Mouse (Mus musculus) neural tube, embryonic 15.5 days (tissue): ENCODE measurements at regions not wholly inside any gene's neighbourhood (a gene's known extent, or its start where the extent isn't known, plus 50 kb on each side); places are given as distances from the start of the nearest gene placed in this dataset.

Experiments used
- ATAC-seq: fragments of 200-750 bp; cut with Nextera tagmentation; 2 replicates; pipeline ENCODE4 v1.8.0; 2017; ENCODE audit warnings: mild to moderate bottlenecking, moderate TSS enrichment, moderate library complexity; ENCODE audit not compliant: low FRiP score
- H3K27ac ChIP-seq: fragments of 300-500 bp; sonication (generic); replicated peaks from 2 replicates; pipeline ENCODE4 v1.5.1; 2015; ENCODE audit warnings: mild to moderate bottlenecking, inconsistent platforms
- H3K27me3 ChIP-seq: fragments of 300-500 bp; sonication (generic); replicated peaks from 2 replicates; pipeline ENCODE4 v1.6.1; 2015; ENCODE audit warnings: inconsistent platforms
- H3K36me3 ChIP-seq: fragments of 300-500 bp; sonication (generic); 2 replicates; pipeline ENCODE4 v1.6.1; 2015; ENCODE audit warnings: inconsistent platforms
- H3K4me1 ChIP-seq: fragments of 300-500 bp; sonication (generic); 2 replicates; pipeline ENCODE4 v1.6.1; 2015; ENCODE audit warnings: inconsistent platforms
- H3K4me2 ChIP-seq: fragments of 300-500 bp; sonication (generic); 2 replicates; pipeline ENCODE4 v1.6.1; 2015; ENCODE audit warnings: inconsistent platforms, mild to moderate bottlenecking, moderate library complexity
- H3K4me3 ChIP-seq: fragments of 300-500 bp; sonication (generic); replicated peaks from 2 replicates; pipeline ENCODE4 v1.5.1; 2015; ENCODE audit warnings: mild to moderate bottlenecking, inconsistent platforms
- H3K9ac ChIP-seq: fragments of 300-500 bp; sonication (generic); replicated peaks from 2 replicates; pipeline ENCODE4 v1.6.1; 2015; ENCODE audit warnings: mild to moderate bottlenecking, inconsistent platforms
- H3K9me3 ChIP-seq: fragments of 300-500 bp; sonication (generic); replicated peaks from 2 replicates; pipeline ENCODE4 v1.6.1; 2016; ENCODE audit warnings: inconsistent platforms
- WGBS: fragments of 180-500 bp; shearing (Covaris S2); methylation state at CpG from one replicate; pipeline ENCODE4 v1.1.7; 2015; ENCODE audit warnings: mixed read lengths; 5-methylcytosine and 5-hydroxymethylcytosine counted together

DNA sequence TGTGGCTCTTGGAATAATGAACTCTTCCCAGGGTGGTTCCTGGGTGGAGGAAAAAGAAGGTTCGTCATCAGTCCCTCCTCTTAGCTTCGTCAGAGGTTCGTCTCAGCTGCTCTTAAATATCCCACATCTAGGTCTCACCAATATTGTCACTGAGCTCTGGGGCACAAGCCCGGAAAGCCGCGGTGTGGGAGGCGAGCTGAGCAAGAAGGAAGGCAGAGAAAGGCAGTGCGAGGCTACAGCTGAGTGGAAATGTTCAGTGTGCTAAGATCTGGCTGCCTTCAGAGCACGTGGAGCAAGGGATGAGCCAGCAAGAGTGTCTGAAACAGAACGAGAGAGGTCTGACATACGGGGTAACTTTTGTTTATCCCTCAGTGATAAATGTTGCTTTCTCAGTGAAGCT, 523.7 kb upstream of the Fbxo33 start:
- H3K4me2 ChIP-seq, result no peak overlapping the region
- no peak overlapping the region for H3K27ac ChIP-seq
- no peak for ATAC-seq
- H3K4me1 ChIP-seq, result no peaks in the 10 kb centered on the region
- H3K9ac ChIP-seq, result no peak overlapping the region
- no peaks in the 10 kb centered on the region for H3K36me3 ChIP-seq
- H3K27me3 ChIP-seq, result no peaks in the 10 kb centered on the region
- H3K9me3 ChIP-seq, result no peaks in the 10 kb centered on the region
- 85% methylated on average over 11 of the region's 11 CpGs for WGBS
- H3K4me3 ChIP-seq, result no peak overlapping the region

GRCm38 (mm10) chr12:59724951-59725350, 505.4 kb upstream of the Fbxo33 start:
- Histone ChIP-seq H3K27ac (no peak overlapping the region), H3K4me2 (no peak overlapping the region), H3K9me3 (no peaks in the 10 kb centered on the region), H3K4me3 (no peak overlapping the region), H3K36me3 (no peaks in the 10 kb centered on the region), H3K9ac (no peak overlapping the region), H3K4me1 (no peaks in the 10 kb centered on the region), H3K27me3 (no peaks in the 10 kb centered on the region)
- ATAC-seq, result no peak
- WGBS, result 91% methylated on average over 1 of the region's 1 CpGs

GRCm38 (mm10) chr12:59722471-59723182, 503.1 kb upstream of the Fbxo33 start:
- Histone ChIP-seq H3K9me3 (no peaks in the 10 kb centered on the region), H3K4me3 (no peak overlapping the region), H3K27ac (no peak overlapping the region), H3K9ac (no peak overlapping the region), H3K4me1 (no peaks in the 10 kb centered on the region), H3K27me3 (no peaks in the 10 kb centered on the region), H3K36me3 (no peaks in the 10 kb centered on the region), H3K4me2 (no peak overlapping the region)
- ATAC-seq, result no peak
- 81% methylated on average over 6 of the region's 6 CpGs for WGBS

DNA sequence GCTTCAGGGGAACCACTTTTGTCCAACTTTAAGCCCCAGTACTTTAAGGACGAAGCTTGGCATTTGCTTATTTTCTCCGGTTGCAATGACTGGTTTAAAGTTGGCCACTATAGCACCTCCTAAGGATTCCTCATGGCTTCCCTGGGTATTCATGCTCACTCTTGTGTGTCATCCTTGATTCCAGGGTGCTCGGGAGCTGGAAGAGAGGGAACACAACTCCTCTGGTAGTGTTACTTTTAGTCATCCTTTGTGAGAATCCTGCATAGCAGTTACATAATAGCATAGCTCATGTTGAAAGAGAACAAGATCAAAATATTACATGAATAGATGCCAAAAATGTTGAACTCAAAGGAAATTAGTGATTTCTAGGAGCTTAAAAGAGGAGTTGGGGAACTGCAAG, 493.7 kb upstream of the Fbxo33 start:
- Histone ChIP-seq H3K27ac (no peak overlapping the region), H3K4me1 (no peaks in the 10 kb centered on the region), H3K36me3 (no peaks in the 10 kb centered on the region), H3K9ac (no peak overlapping the region), H3K4me3 (no peak overlapping the region), H3K4me2 (no peak overlapping the region), H3K9me3 (no peaks in the 10 kb centered on the region), H3K27me3 (no peaks in the 10 kb centered on the region)
- no peak for ATAC-seq
- 86% methylated on average over 3 of the region's 3 CpGs for WGBS

GRCm38 (mm10) chr12:59683235-59683634, 463.7 kb upstream of the Fbxo33 start:
- Histone ChIP-seq H3K4me3 (no peak overlapping the region), H3K9me3 (no peaks in the 10 kb centered on the region), H3K27me3 (no peaks in the 10 kb centered on the region), H3K9ac (no peak overlapping the region), H3K27ac (no peak overlapping the region), H3K4me2 (no peak overlapping the region), H3K4me1 (no peaks in the 10 kb centered on the region), H3K36me3 (no peaks in the 10 kb centered on the region)
- ATAC-seq, result no peak
- 88% methylated on average over 2 of the region's 2 CpGs for WGBS

DNA sequence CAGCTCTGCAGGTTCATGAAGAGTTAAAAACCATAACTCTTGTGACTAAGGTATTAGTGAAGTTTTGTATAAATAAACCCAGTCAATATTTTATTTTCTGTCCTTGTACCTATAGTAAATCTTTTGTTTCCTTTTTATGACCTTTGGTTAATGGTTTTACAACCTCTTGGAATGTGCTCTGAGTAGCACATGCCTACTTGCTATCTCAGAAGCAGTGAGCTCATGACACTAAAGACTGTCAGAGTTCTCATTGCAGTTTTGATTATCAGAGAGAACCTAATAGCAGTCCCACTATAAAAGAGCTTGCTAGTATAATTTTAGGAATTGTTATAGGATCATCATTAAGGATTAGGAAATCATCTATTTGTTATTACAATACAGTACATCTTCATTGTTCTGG, 443.6 kb upstream of the Fbxo33 start:
- Histone ChIP-seq H3K27me3 (no peaks in the 10 kb centered on the region), H3K4me1 (no peaks in the 10 kb centered on the region), H3K9ac (no peak overlapping the region), H3K27ac (no peak overlapping the region), H3K36me3 (no peaks in the 10 kb centered on the region), H3K9me3 (no peaks in the 10 kb centered on the region), H3K4me2 (no peak overlapping the region), H3K4me3 (no peak overlapping the region)
- no peak for ATAC-seq

DNA sequence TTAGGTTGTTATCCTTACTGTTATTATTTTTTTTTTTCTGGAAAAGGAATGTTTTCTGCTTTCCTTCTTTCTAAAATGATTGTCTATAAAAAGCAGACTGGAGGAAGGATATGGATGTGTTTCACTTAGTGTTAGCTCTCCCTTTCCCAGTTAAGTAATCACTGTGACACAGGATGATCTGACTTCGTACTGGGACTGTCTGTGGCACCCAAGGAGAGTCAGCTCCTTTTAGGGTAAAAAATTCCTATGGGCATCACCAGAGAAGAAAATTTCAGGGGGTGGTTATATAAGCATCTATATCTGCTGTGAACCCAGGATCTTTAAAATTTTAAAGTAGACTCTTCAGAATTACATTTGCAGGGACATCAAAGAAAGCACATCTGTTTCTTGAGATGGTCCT, 411.2 kb upstream of the Fbxo33 start:
- Histone ChIP-seq H3K27me3 (no peaks in the 10 kb centered on the region), H3K4me1 (no peaks in the 10 kb centered on the region), H3K9ac (no peak overlapping the region), H3K4me2 (no peak overlapping the region), H3K36me3 (no peaks in the 10 kb centered on the region), H3K27ac (no peak overlapping the region), H3K4me3 (no peak overlapping the region), H3K9me3 (no peaks in the 10 kb centered on the region)
- ATAC-seq, result no peak
- WGBS, result 74% methylated on average over 1 of the region's 1 CpGs

GRCm38 (mm10) chr12:59623147-59623546, 403.6 kb upstream of the Fbxo33 start:
- Histone ChIP-seq H3K36me3 (no peaks in the 10 kb centered on the region), H3K27me3 (no peaks in the 10 kb centered on the region), H3K4me2 (no peak overlapping the region), H3K27ac (no peak overlapping the region), H3K9me3 (no peaks in the 10 kb centered on the region), H3K9ac (no peak overlapping the region), H3K4me1 (no peaks in the 10 kb centered on the region), H3K4me3 (no peak overlapping the region)
- no peak for ATAC-seq
- WGBS, result 86% methylated on average over 3 of the region's 3 CpGs

GRCm38 (mm10) chr12:59621132-59621531, 401.6 kb upstream of the Fbxo33 start:
- H3K36me3 ChIP-seq, result no peaks in the 10 kb centered on the region
- WGBS, result 78% methylated on average over 2 of the region's 2 CpGs

GRCm38 (mm10) chr12:59620340-59620739, 400.8 kb upstream of the Fbxo33 start:
- no peak for ATAC-seq
- H3K36me3 ChIP-seq, result no peaks in the 10 kb centered on the region
- no peaks in the 10 kb centered on the region for H3K4me1 ChIP-seq
- no peak overlapping the region for H3K4me3 ChIP-seq
- H3K9ac ChIP-seq, result no peak overlapping the region
- H3K27me3 ChIP-seq, result no peaks in the 10 kb centered on the region
- H3K27ac ChIP-seq, result no peak overlapping the region
- H3K9me3 ChIP-seq, result no peaks in the 10 kb centered on the region
- H3K4me2 ChIP-seq, result no peak overlapping the region
- 88% methylated on average over 2 of the region's 2 CpGs for WGBS

More at GRCm38 (mm10) chr12:59621132-59621531, 401.6 kb upstream of the Fbxo33 start:
- Histone ChIP-seq H3K4me2 (no peak overlapping the region), H3K4me3 (no peak overlapping the region), H3K27me3 (no peaks in the 10 kb centered on the region), H3K9me3 (no peaks in the 10 kb centered on the region), H3K9ac (no peak overlapping the region), H3K4me1 (no peaks in the 10 kb centered on the region), H3K27ac (no peak overlapping the region)
- no peak for ATAC-seq

DNA sequence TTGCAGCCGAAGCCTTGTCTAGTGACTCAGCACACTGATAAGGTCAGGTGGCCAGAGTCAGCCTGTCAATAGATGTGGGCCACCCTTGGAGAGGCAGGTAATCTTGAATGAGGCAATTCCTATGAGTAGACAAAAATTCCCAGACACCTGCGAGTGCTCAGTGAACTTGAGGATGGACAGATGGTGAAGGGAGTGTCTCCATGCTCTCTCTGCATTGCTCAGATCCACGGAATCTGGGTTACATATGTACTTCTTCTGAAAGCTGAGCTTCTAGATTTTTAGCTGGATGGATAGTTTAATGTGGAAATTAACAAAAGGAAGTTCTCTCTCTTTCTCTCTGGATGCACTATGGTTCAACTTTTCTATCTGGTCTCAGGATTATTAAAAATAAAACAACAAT, 396.6 kb upstream of the Fbxo33 start:
- no peak overlapping the region for H3K9ac ChIP-seq
- H3K9me3 ChIP-seq, result no peaks in the 10 kb centered on the region
- 88% methylated on average over 3 of the region's 3 CpGs for WGBS
- H3K36me3 ChIP-seq, result no peaks in the 10 kb centered on the region
- no peak overlapping the region for H3K4me2 ChIP-seq
- no peak for ATAC-seq
- H3K27ac ChIP-seq, result no peak overlapping the region
- H3K4me3 ChIP-seq, result no peak overlapping the region
- H3K4me1 ChIP-seq, result no peaks in the 10 kb centered on the region
- H3K27me3 ChIP-seq, result no peaks in the 10 kb centered on the region

DNA sequence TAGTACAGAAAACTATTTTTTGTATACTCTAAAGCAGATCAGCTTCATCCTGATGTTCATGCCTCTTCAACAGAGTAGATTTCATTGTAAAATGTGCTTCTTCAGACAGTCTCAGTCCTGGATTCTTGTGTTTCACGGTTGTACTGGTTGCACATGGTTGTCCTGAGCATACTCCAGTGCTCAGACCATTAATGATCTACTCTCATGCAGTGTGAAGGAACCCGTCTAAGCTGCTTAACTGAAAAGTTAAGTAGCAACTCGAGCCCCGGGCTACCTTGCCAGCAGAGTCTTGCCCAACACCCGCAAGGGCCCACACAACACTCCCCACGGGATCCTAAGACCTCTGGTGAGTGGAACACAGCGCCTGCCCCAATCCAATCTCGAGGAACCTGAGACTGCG, 380.3 kb upstream of the Fbxo33 start:
- Histone ChIP-seq H3K9ac (no peak overlapping the region), H3K9me3 (no peaks in the 10 kb centered on the region), H3K4me1 (no peaks in the 10 kb centered on the region), H3K36me3 (no peaks in the 10 kb centered on the region), H3K27me3 (no peaks in the 10 kb centered on the region), H3K4me2 (no peak overlapping the region), H3K27ac (no peak overlapping the region), H3K4me3 (no peak overlapping the region)
- ATAC-seq, result no peak
- 92% methylated on average over 9 of the region's 9 CpGs for WGBS

GRCm38 (mm10) chr12:59589354-59589753, 369.8 kb upstream of the Fbxo33 start:
- no peak for ATAC-seq
- no peaks in the 10 kb centered on the region for H3K9me3 ChIP-seq
- no peak overlapping the region for H3K4me3 ChIP-seq
- H3K36me3 ChIP-seq, result no peaks in the 10 kb centered on the region
- H3K4me1 ChIP-seq, result no peaks in the 10 kb centered on the region
- H3K4me2 ChIP-seq, result no peak overlapping the region
- 97% methylated on average over 2 of the region's 2 CpGs for WGBS
- no peak overlapping the region for H3K9ac ChIP-seq
- no peak overlapping the region for H3K27ac ChIP-seq
- H3K27me3 ChIP-seq, result no peaks in the 10 kb centered on the region
